Mouse (Mus musculus) stomach, postnatal 0 days (tissue): ENCODE results near the gene Alkbh1. TPM values are rescaled to one million over a fixed set of nuclear protein-coding genes. Genes with fewer than 3 reads are reported as not detected.

Experiments used
- ATAC-seq: fragments of 200-750 bp; cut with Nextera tagmentation; 2 replicates; pipeline ENCODE4 v1.8.0; 2017; ENCODE audit not compliant: low FRiP score, low TSS enrichment
- DNase-seq: peaks from one replicate; pipeline ENCODE4 v3.0.0-alpha.2; 2016; ENCODE audit warnings: low spot score
- H3K27ac ChIP-seq: fragments of 300-500 bp; sonication (generic); replicated peaks from 2 replicates; pipeline ENCODE4 v1.5.1; 2014; ENCODE audit warnings: mild to moderate bottlenecking, control low read depth
- H3K27me3 ChIP-seq: fragments of 300-500 bp; sonication (generic); 2 replicates; pipeline ENCODE4 v1.6.1; 2014; ENCODE audit warnings: low read length; ENCODE audit not compliant: control insufficient read depth, insufficient read depth
- H3K36me3 ChIP-seq: fragments of 300-500 bp; sonication (generic); 2 replicates; pipeline ENCODE4 v1.6.1; 2014; ENCODE audit warnings: low read length, mixed read lengths; ENCODE audit not compliant: control insufficient read depth, insufficient read depth
- H3K4me1 ChIP-seq: fragments of 300-500 bp; sonication (generic); replicated peaks from 2 replicates; pipeline ENCODE4 v1.6.1; 2014; ENCODE audit warnings: antibody characterized with exemption; ENCODE audit not compliant: control insufficient read depth, insufficient read depth
- H3K4me2 ChIP-seq: fragments of 300-500 bp; sonication (generic); replicated peaks from 2 replicates; pipeline ENCODE4 v1.6.1; 2014; ENCODE audit warnings: low read depth, mild to moderate bottlenecking, control low read depth, moderate library complexity
- H3K4me3 ChIP-seq: fragments of 300-500 bp; sonication (generic); 2 replicates; pipeline ENCODE4 v1.5.1; 2014; ENCODE audit warnings: low read depth, low read length, control low read depth
- H3K9ac ChIP-seq: fragments of 300-500 bp; sonication (generic); 2 replicates; pipeline ENCODE4 v1.6.1; 2014; ENCODE audit warnings: mild to moderate bottlenecking, low read length, control low read depth, mixed read lengths
- H3K9me3 ChIP-seq: fragments of 300-500 bp; sonication (generic); 2 replicates; pipeline ENCODE4 v1.6.1; 2016; ENCODE audit warnings: low read length; ENCODE audit not compliant: control insufficient read depth
- CTCF ChIP-seq: IDR thresholded peaks from 2 replicates; pipeline ENCODE4 v1.5.1; 2016; ENCODE audit warnings: antibody characterized with exemption, low read depth, mild to moderate bottlenecking, moderate library complexity
- EP300 ChIP-seq: optimal IDR thresholded peaks from 2 replicates; pipeline ENCODE3; 2016; ENCODE audit warnings: antibody characterized with exemption
- WGBS: fragments of 180-500 bp; shearing (Covaris S2); extraction: QIAGEN DNeasy Blood & Tissue Kit; methylation state at CpG from one replicate; pipeline ENCODE4 v1.1.7; 2014; 5-methylcytosine and 5-hydroxymethylcytosine counted together
- polyA plus RNA-seq: library from polyadenylated mRNA; unstranded; fragments of >200 nt; fragmentation: Nextera tagmentation; extraction: Ambion mirVana; gene quantifications from 2 replicates; pipeline ENCODE4 v1.2.1, GENCODE M21; 2015

The Alkbh1 gene
- polyA plus RNA-seq, 1 experiment from 2014 or later: 21.8 TPM

- no peak overlapping the region for H3K9ac ChIP-seq
- H3K4me3 ChIP-seq: peak overlapping the region; percentile 92; the same call in 1 of the 2 replicates
Measured at GRCm38 (mm10) chr12:87470263-87471136, 26.7 kb upstream of the Alkbh1 start.

GRCm38 (mm10) chr12:87464678-87465297, 21.0 kb upstream of the Alkbh1 start:
- WGBS: 79% methylated on average over 6 of the region's 6 CpGs
- Histone ChIP-seq H3K9ac (no peak overlapping the region), H3K36me3 (peaks cover 26% of the 10 kb centered on the region), H3K9me3 (no peaks in the 10 kb centered on the region), H3K27me3 (no peaks in the 10 kb centered on the region), H3K4me2 (no peak overlapping the region), H3K4me1 (no peaks in the 10 kb centered on the region), H3K4me3 (no peak overlapping the region), H3K27ac (no peak overlapping the region)
- ATAC-seq: 0 out of 2 replicates have a peak, but pooled peaks have one; percentile 63
- no peak for TF ChIP-seq EP300
- no peak for TF ChIP-seq CTCF
- DNase-seq: peak; percentile 20

More at GRCm38 (mm10) chr12:87470263-87471136, 26.7 kb upstream of the Alkbh1 start:
- ATAC-seq: no peak
- no peak for TF ChIP-seq EP300
- no peak for TF ChIP-seq CTCF
- 54% methylated on average over 7 of the region's 7 CpGs for WGBS
- 0 out of 2 replicates have a peak overlapping the region, but pooled peaks have one; percentile 14 for H3K27ac ChIP-seq
- peaks cover 7% of the 10 kb centered on the region for H3K4me1 ChIP-seq
- H3K9me3 ChIP-seq: no peaks in the 10 kb centered on the region
- peak overlapping the region; percentile 62 for H3K4me2 ChIP-seq
- no peaks in the 10 kb centered on the region for H3K27me3 ChIP-seq
- peak; percentile 21 for DNase-seq
- H3K36me3 ChIP-seq: peaks cover 6% of the 10 kb centered on the region; the same call in 1 of the 2 replicates

- Histone ChIP-seq H3K27me3 (no peaks in the 10 kb centered on the region), H3K36me3 (peaks cover 31% of the 10 kb centered on the region), H3K9me3 (no peaks in the 10 kb centered on the region), H3K27ac (no peak overlapping the region), H3K9ac (no peak overlapping the region), H3K4me1 (0 out of 2 replicates have a peak, but pooled peaks cover under 1% of the 10 kb centered on the region), H3K4me2 (no peak overlapping the region), H3K4me3 (no peak overlapping the region)
- no peak for DNase-seq
- WGBS: 85% methylated on average over 9 of the region's 9 CpGs
- no peak for ATAC-seq
- TF ChIP-seq EP300: no peak
- TF ChIP-seq CTCF: no peak
Measured at GRCm38 (mm10) chr12:87449456-87449855, 5.6 kb upstream of the Alkbh1 start.

GRCm38 (mm10) chr12:87444211-87444610, 394 bp upstream of the Alkbh1 start:
- Histone ChIP-seq H3K27me3 (no peaks in the 10 kb centered on the region), H3K36me3 (peaks cover 7% of the 10 kb centered on the region; the same call in 1 of the 2 replicates), H3K4me3 (peak overlapping the region; percentile 99), H3K27ac (no peak overlapping the region), H3K4me1 (0 out of 2 replicates have a peak, but pooled peaks cover 3% of the 10 kb centered on the region), H3K4me2 (peak overlapping the region; percentile 62), H3K9ac (peak overlapping the region; percentile 96; the same call in 1 of the 2 replicates), H3K9me3 (no peaks in the 10 kb centered on the region)
- TF ChIP-seq EP300 (no peak), CTCF (no peak)
- DNase-seq (no peak), ATAC-seq (no peak)
- WGBS: 3% methylated on average over 16 of the region's 16 CpGs

GRCm38 (mm10) chr12:87443115-87443699, 610 bp downstream of the Alkbh1 start:
- Histone ChIP-seq H3K27me3 (no peaks in the 10 kb centered on the region), H3K9ac (peak overlapping the region; percentile 96), H3K4me2 (peak overlapping the region; percentile 62), H3K4me3 (peak overlapping the region; percentile 99), H3K9me3 (no peaks in the 10 kb centered on the region), H3K27ac (peak overlapping the region; percentile 87), H3K36me3 (peaks cover 7% of the 10 kb centered on the region; the same call in 1 of the 2 replicates), H3K4me1 (0 out of 2 replicates have a peak, but pooled peaks cover 3% of the 10 kb centered on the region)
- under 1% methylated on average over 33 of the region's 33 CpGs for WGBS
- ATAC-seq (peak; percentile 84), DNase-seq (no peak)
- TF ChIP-seq EP300 (peak; percentile 40), CTCF (no peak)
